Mouse (Mus musculus): ENCODE results near the gene Nkain4.

Nkain4 gene

GRCm38 (mm10) chr2:180952731-180953171 lies 1.7 kb downstream of the Nkain4 start:
- no peak for DNase-seq (ENCODE audit: low read depth, low spot score)

GRCm38 (mm10) chr2:180949947-180950346 lies 4.6 kb downstream of the Nkain4 start:
- DNase-seq (ENCODE audit: low read depth, low spot score) = no peak

- DNase-seq (ENCODE audit: low read depth, low spot score) = no peak
Measured at GRCm38 (mm10) chr2:180941869-180942268, 12.6 kb downstream of the Nkain4 start.

- DNase-seq (ENCODE audit: low read depth, low spot score) = no peak
Measured at GRCm38 (mm10) chr2:180940187-180940586, 14.3 kb downstream of the Nkain4 start.

GRCm38 (mm10) chr2:180932418-180932817 lies 22.1 kb downstream of the Nkain4 start:
- DNase-seq (ENCODE audit: low read depth, low spot score) = no peak

- DNase-seq (ENCODE audit: low read depth, low spot score) = no peak
Measured at GRCm38 (mm10) chr2:180928723-180929122, 25.8 kb downstream of the Nkain4 start, which contains the start of gene Birc7. TSS of gene Birc7 (plus strand) at chr2:180929023.

- DNase-seq (ENCODE audit: low read depth, low spot score) = peak; percentile 51
Measured at GRCm38 (mm10) chr2:180925176-180925575, 29.3 kb downstream of the Nkain4 start.

GRCm38 (mm10) chr2:180922739-180923138 lies 31.8 kb downstream of the Nkain4 start:
- DNase-seq (ENCODE audit: low read depth, low spot score) = no peak

GRCm38 (mm10) chr2:180920810-180921400 lies 33.6 kb downstream of the Nkain4 start, which contains the start of gene Ythdf1:
TSS of gene Ythdf1 (minus strand) at chr2:180920949.
- peak; percentile 96 for DNase-seq (ENCODE audit: low read depth, low spot score)

GRCm38 (mm10) chr2:180919913-180920809 lies 34.3 kb downstream of the Nkain4 start:
- peak; percentile 37 for DNase-seq (ENCODE audit: low read depth, low spot score)

- no peak for DNase-seq (ENCODE audit: low read depth, low spot score)
Measured at GRCm38 (mm10) chr2:180915886-180916433, 38.5 kb downstream of the Nkain4 start.

GRCm38 (mm10) chr2:180910928-180911327 lies 43.6 kb downstream of the Nkain4 start:
- DNase-seq (ENCODE audit: low read depth, low spot score) = no peak

- DNase-seq (ENCODE audit: low read depth, low spot score) = no peak
Measured at GRCm38 (mm10) chr2:180905556-180906221, 48.8 kb downstream of the Nkain4 start.

GRCm38 (mm10) chr2:180904435-180905208 lies 49.9 kb downstream of the Nkain4 start:
- DNase-seq (ENCODE audit: low read depth, low spot score) = no peak

- peak; percentile 64 for DNase-seq (ENCODE audit: low read depth, low spot score)
Measured at GRCm38 (mm10) chr2:180902086-180902485, 52.4 kb downstream of the Nkain4 start.

- no peak for DNase-seq (ENCODE audit: low read depth, low spot score)
Measured at GRCm38 (mm10) chr2:180897857-180898256, 56.6 kb downstream of the Nkain4 start.

- no peak for DNase-seq (ENCODE audit: low read depth, low spot score)
Measured at GRCm38 (mm10) chr2:180896819-180897625, 57.5 kb downstream of the Nkain4 start.

- no peak for DNase-seq (ENCODE audit: low read depth, low spot score)
Measured at GRCm38 (mm10) chr2:180895837-180896525, 58.5 kb downstream of the Nkain4 start.

GRCm38 (mm10) chr2:180895321-180895720 lies 59.2 kb downstream of the Nkain4 start:
- DNase-seq (ENCODE audit: low read depth, low spot score) = no peak

GRCm38 (mm10) chr2:180894734-180895133 lies 59.8 kb downstream of the Nkain4 start:
- DNase-seq (ENCODE audit: low read depth, low spot score) = peak; percentile 32
